Mouse (Mus musculus): Measurements from ENCODE around the gene Agbl2. TPM values are rescaled to one million over a fixed set of nuclear protein-coding genes. Genes with fewer than 3 reads are reported as not detected.
A peak's percentile ranks its signal among the peaks of the same experiment; 100 is the strongest.
"Not testable (repeated sequence)": the region's sequence is repeated elsewhere in the genome, so short reads cannot be mapped to it uniquely, and the experiment has no call there.

The Agbl2 gene
- polyA plus RNA-seq, 1 experiment from 2014 or later: 0.69 TPM

DNA sequence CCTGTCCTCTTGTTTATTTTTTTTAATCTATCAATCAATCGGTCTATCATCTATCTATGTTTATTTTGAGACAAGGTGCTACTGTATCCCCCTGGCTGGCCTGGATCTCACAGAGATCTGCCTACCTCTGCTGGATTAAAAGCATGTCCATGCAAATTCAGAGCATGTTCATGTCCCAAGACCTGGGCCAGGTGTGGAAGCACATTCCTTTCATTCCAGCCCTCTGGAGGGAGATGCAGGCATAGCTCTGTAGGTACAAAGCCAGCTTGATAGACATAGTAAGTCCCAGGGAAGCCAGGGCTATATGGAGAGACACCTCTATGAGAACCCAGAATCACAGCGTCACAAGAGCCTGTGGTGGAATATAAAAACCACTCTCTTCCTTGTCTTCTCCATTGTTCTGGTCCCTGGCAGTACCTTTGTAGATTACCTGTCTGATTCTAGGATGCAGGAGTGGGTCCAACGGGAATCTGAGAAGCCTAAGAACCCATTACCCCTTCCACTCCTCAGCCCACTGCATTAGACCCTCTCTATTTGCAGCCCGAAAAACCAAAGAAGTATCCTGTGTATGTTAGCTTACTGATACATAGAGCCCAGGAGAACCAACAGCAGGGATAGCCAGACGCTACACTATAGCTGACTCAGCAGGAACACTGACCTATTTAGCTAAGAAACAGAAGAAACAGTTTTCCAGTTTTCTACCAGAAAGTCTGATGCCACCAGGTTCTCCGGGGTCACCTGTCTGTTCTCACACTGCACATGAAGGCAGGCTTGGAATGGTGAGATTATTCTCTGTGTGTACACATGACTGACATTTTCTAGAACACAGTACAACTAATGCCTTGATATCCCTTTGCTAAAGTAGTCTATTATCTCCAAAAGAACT lies 26.0 kb downstream of the Agbl2 start:
- Histone ChIP-seq H3K36me3 (ENCODE audit: control insufficient read depth, insufficient read depth, low read length) (no peaks in the 10 kb centered on the region), H3K9me3 (ENCODE audit: control insufficient read depth, low read length) (no peaks in the 10 kb centered on the region), H3K4me3 (ENCODE audit: low read length) (no peak overlapping the region), H3K27me3 (replicated peaks; ENCODE audit: control insufficient read depth, insufficient read depth, low read length) (no peaks in the 10 kb centered on the region), H3K27ac (ENCODE audit: low read depth, low read length) (no peak overlapping the region), H3K9ac (ENCODE audit: low read depth, low read length) (no peak overlapping the region), H3K4me2 (ENCODE audit: low read length) (no peak overlapping the region), H3K4me1 (ENCODE audit: control insufficient read depth, insufficient read depth, low read depth, low read length) (no peaks in the 10 kb centered on the region)
- ATAC-seq: no peak
- 92% methylated on average over 6 of the region's 6 CpGs for WGBS

DNA sequence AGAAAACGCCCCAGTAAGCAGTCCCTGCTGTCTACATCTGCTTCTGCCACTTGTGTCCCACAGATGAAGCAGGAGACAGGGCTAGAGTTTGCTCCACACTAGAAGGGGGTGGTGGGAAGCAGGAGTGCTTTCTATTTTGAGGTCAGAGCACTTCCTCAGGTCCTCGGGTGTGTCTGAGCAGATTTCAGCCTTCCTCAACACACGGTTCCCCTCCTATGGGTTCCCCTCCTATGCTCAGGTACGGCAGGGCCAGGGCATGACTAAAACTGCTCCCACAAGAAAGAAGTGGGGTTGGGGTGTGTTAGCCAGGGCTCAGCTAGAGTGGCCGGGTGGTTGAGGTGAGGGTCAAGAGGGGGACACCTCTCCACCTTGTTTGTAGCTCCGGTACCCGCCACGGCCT lies 28.2 kb downstream of the Agbl2 start:
- no peak overlapping the region for H3K9ac ChIP-seq (ENCODE audit: low read depth, low read length)
- no peaks in the 10 kb centered on the region for H3K36me3 ChIP-seq (ENCODE audit: control insufficient read depth, insufficient read depth, low read length)
- WGBS: 87% methylated on average over 8 of the region's 8 CpGs
- H3K4me1 ChIP-seq (ENCODE audit: control insufficient read depth, insufficient read depth, low read depth, low read length): no peaks in the 10 kb centered on the region
- H3K27me3 ChIP-seq (replicated peaks; ENCODE audit: control insufficient read depth, insufficient read depth, low read length): no peaks in the 10 kb centered on the region
- no peak overlapping the region for H3K4me3 ChIP-seq (ENCODE audit: low read length)
- no peak overlapping the region for H3K4me2 ChIP-seq (ENCODE audit: low read length)
- H3K27ac ChIP-seq (ENCODE audit: low read depth, low read length): no peak overlapping the region
- H3K9me3 ChIP-seq (ENCODE audit: control insufficient read depth, low read length): no peaks in the 10 kb centered on the region
- no peak for ATAC-seq

DNA sequence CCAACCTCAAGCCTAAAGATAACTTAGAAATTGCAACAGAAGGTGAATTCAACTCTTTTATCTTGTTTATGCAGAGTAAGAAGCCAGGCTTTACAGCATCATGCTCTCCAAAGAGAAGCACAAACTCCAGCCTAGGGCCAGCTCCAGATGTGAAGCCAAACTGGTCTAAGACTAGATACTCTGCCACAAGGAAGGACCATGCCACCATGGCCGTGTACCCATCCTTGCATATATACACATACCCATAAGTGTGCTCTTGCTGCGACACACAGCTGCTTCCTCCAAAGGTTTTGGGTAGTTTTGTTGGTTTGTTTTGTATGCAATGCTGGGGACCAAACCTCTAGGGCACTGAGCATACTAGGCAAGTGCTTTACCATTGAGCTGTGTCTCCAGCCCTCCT lies 32.7 kb downstream of the Agbl2 start:
- Histone ChIP-seq H3K4me1 (ENCODE audit: control insufficient read depth, insufficient read depth, low read depth, low read length) (no peaks in the 10 kb centered on the region), H3K9me3 (ENCODE audit: control insufficient read depth, low read length) (no peaks in the 10 kb centered on the region), H3K27ac (ENCODE audit: low read depth, low read length) (no peak overlapping the region), H3K9ac (ENCODE audit: low read depth, low read length) (no peak overlapping the region), H3K36me3 (ENCODE audit: control insufficient read depth, insufficient read depth, low read length) (no peaks in the 10 kb centered on the region), H3K4me2 (ENCODE audit: low read length) (no peak overlapping the region), H3K4me3 (ENCODE audit: low read length) (no peak overlapping the region), H3K27me3 (replicated peaks; ENCODE audit: control insufficient read depth, insufficient read depth, low read length) (no peaks in the 10 kb centered on the region)
- ATAC-seq: no peak
- WGBS: 85% methylated on average over 2 of the region's 2 CpGs

DNA sequence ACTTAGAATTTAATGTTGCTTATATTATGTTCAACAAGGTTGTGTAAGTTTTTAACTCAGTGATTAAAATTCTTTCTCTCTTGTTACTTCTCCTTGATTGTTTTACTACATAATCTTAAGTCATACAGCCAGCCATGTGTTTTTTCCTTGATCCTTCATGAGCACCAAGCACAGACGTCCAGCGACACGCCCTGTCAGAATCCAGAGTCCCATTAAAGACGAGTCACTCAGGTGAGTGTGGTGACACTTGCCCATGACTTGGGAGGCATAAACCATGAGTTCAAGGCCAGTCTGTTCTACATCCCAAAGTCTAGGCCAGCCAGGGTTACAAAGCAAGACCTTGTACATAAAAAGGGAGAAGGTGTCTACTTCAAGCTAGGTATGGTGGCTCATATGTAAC lies 33.6 kb downstream of the Agbl2 start:
- no peak overlapping the region for H3K4me2 ChIP-seq (ENCODE audit: low read length)
- ATAC-seq: no peak
- WGBS: 86% methylated on average over 4 of the region's 4 CpGs

DNA sequence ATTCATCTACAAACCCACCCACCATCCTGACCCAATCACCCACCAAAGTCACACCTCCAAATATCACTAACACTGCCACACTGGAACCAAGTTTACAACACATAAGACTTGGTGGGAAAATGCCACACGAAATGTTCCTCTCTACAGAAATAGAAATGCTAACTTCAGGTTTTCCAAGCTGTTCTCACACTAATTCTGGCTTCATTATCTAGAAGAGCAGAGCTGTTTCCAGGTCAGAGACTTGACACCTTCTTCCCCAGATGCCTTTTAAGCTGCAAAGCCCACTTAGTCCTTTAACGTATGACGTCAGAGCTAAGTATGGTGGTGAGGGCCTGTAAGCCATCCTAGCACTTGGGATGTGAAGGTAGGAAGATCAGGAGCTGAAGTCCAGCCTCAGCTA lies 36.2 kb downstream of the Agbl2 start:
- Histone ChIP-seq H3K36me3 (ENCODE audit: control insufficient read depth, insufficient read depth, low read length) (no peaks in the 10 kb centered on the region), H3K4me1 (ENCODE audit: control insufficient read depth, insufficient read depth, low read depth, low read length) (no peaks in the 10 kb centered on the region), H3K9me3 (ENCODE audit: control insufficient read depth, low read length) (no peaks in the 10 kb centered on the region), H3K9ac (ENCODE audit: low read depth, low read length) (no peak overlapping the region), H3K27me3 (replicated peaks; ENCODE audit: control insufficient read depth, insufficient read depth, low read length) (no peaks in the 10 kb centered on the region), H3K4me2 (ENCODE audit: low read length) (no peak overlapping the region), H3K4me3 (ENCODE audit: low read length) (no peak overlapping the region), H3K27ac (ENCODE audit: low read depth, low read length) (no peak overlapping the region)
- 94% methylated on average over 3 of the region's 3 CpGs for WGBS
- no peak for ATAC-seq

More for the DNA sequence above, 33.6 kb downstream of the Agbl2 start:
- no peaks in the 10 kb centered on the region for H3K9me3 ChIP-seq (ENCODE audit: control insufficient read depth, low read length)
- no peak overlapping the region for H3K9ac ChIP-seq (ENCODE audit: low read depth, low read length)
- no peaks in the 10 kb centered on the region for H3K4me1 ChIP-seq (ENCODE audit: control insufficient read depth, insufficient read depth, low read depth, low read length)
- H3K36me3 ChIP-seq (ENCODE audit: control insufficient read depth, insufficient read depth, low read length): no peaks in the 10 kb centered on the region
- no peak overlapping the region for H3K4me3 ChIP-seq (ENCODE audit: low read length)
- no peak overlapping the region for H3K27ac ChIP-seq (ENCODE audit: low read depth, low read length)
- H3K27me3 ChIP-seq (replicated peaks; ENCODE audit: control insufficient read depth, insufficient read depth, low read length): no peaks in the 10 kb centered on the region

DNA sequence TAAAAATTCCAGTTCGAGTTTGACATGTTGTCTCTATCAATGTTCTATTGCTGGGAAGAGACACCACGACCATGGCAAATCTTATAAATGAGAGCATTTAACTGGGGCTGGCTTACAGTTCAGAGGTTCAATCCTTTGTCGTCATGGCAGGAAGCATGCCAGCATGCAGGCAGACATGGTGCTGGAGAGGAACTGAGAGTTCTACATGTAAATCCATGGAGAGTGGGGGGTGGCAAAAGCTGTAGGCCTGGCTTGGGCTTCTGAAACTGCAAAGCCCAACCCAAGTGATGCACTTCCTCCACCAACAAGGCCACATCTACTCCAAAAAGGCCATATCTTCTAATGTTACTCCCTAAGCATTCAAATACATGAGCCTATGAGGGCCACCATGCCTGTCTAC lies 38.4 kb downstream of the Agbl2 start:
- Histone ChIP-seq H3K4me3 (ENCODE audit: low read length) (no peak overlapping the region), H3K9ac (ENCODE audit: low read depth, low read length) (no peak overlapping the region), H3K4me2 (ENCODE audit: low read length) (no peak overlapping the region), H3K9me3 (ENCODE audit: control insufficient read depth, low read length) (no peaks in the 10 kb centered on the region), H3K27me3 (replicated peaks; ENCODE audit: control insufficient read depth, insufficient read depth, low read length) (no peaks in the 10 kb centered on the region), H3K4me1 (ENCODE audit: control insufficient read depth, insufficient read depth, low read depth, low read length) (no peaks in the 10 kb centered on the region), H3K27ac (ENCODE audit: low read depth, low read length) (no peak overlapping the region), H3K36me3 (ENCODE audit: control insufficient read depth, insufficient read depth, low read length) (no peaks in the 10 kb centered on the region)
- no peak for ATAC-seq
- WGBS: 86% methylated on average over 3 of the region's 3 CpGs

DNA sequence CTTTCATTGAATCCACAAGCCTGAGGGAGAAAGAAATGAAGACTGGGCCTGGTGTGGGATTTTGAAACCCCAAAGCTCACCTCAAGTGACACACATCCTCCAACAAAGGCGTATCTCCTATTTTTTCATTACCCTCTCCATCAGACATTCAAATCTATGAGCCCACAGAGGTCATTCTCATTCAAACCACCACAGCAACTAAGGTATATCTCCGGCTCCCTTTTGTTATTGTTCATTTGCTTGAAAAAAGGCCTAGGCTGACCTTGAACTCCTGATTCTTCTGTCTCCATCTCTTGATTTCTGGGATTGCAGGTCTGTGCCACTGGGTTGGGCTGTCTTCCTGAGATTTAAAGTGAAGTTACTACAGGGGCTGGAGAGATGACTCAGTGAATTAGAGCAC lies 40.5 kb downstream of the Agbl2 start:
- Histone ChIP-seq H3K27ac (ENCODE audit: low read depth, low read length) (no peak overlapping the region), H3K27me3 (replicated peaks; ENCODE audit: control insufficient read depth, insufficient read depth, low read length) (no peaks in the 10 kb centered on the region), H3K36me3 (ENCODE audit: control insufficient read depth, insufficient read depth, low read length) (no peaks in the 10 kb centered on the region), H3K9ac (ENCODE audit: low read depth, low read length) (no peak overlapping the region), H3K9me3 (ENCODE audit: control insufficient read depth, low read length) (no peaks in the 10 kb centered on the region), H3K4me2 (ENCODE audit: low read length) (no peak overlapping the region), H3K4me3 (ENCODE audit: low read length) (no peak overlapping the region), H3K4me1 (ENCODE audit: control insufficient read depth, insufficient read depth, low read depth, low read length) (no peaks in the 10 kb centered on the region)
- 90% methylated on average over 2 of the region's 2 CpGs for WGBS
- ATAC-seq: no peak

DNA sequence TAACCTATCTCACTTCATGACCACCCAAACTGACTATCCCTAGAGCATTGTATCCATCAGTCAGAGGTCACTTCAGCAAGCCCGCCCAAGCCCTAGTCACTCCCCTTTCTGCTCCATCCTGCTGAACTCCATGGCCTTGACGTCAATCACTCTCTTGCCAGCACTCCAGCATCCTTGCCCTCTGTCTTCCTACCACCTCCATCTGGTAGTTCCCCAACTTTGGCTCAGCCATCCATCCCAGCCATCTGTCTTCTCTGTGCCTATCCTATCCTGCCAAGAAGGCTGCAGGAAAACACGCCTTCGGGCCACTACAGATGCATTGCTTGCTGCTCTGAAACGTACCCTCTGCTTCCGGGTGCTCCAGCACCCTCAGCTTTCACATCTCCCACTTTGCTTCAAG lies 41.3 kb downstream of the Agbl2 start:
- Histone ChIP-seq H3K9ac (ENCODE audit: low read depth, low read length) (no peak overlapping the region), H3K4me1 (ENCODE audit: control insufficient read depth, insufficient read depth, low read depth, low read length) (no peaks in the 10 kb centered on the region), H3K4me2 (ENCODE audit: low read length) (no peak overlapping the region), H3K9me3 (ENCODE audit: control insufficient read depth, low read length) (no peaks in the 10 kb centered on the region), H3K27me3 (replicated peaks; ENCODE audit: control insufficient read depth, insufficient read depth, low read length) (no peaks in the 10 kb centered on the region), H3K4me3 (ENCODE audit: low read length) (no peak overlapping the region), H3K27ac (ENCODE audit: low read depth, low read length) (no peak overlapping the region), H3K36me3 (ENCODE audit: control insufficient read depth, insufficient read depth, low read length) (no peaks in the 10 kb centered on the region)
- ATAC-seq: peak; percentile 67
- WGBS: 76% methylated on average over 6 of the region's 6 CpGs

DNA sequence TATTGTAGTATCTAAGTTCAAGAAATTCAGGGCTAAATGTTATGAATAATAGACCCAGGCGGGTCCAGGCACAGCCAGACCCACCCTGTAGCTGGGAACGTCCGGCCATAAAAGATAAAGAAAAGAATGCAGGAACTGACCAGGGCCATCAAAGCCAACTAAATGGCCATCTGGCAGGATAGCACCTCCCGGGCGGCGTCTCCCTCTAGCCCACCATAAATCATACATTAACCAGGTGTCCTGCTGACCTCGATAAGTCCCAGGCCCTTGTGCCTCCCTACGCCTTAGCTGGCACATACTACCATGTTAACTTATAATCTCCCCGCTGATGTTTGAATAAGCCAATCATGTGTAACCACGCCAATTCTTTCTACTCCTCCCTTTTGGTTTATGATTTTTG lies 42.0 kb downstream of the Agbl2 start:
- not testable (repeated sequence) for H3K36me3 ChIP-seq (ENCODE audit: control insufficient read depth, insufficient read depth, low read length); H3K4me1 ChIP-seq (ENCODE audit: control insufficient read depth, insufficient read depth, low read depth, low read length); ATAC-seq; H3K27ac ChIP-seq (ENCODE audit: low read depth, low read length); H3K4me2 ChIP-seq (ENCODE audit: low read length); H3K4me3 ChIP-seq (ENCODE audit: low read length); H3K9me3 ChIP-seq (ENCODE audit: control insufficient read depth, low read length); H3K9ac ChIP-seq (ENCODE audit: low read depth, low read length); H3K27me3 ChIP-seq (replicated peaks; ENCODE audit: control insufficient read depth, insufficient read depth, low read length)
- WGBS: 83% methylated on average over 10 of the region's 10 CpGs
